Mouse (Mus musculus): Measurements from ENCODE around the gene Cd82.

The Cd82 gene

GRCm38 (mm10) chr2:93462760-93463159 lies at the start of gene Cd82:
Gene Cd82 (minus strand): TSS chr2:93463140.
- DNase-seq (ENCODE audit: low spot score), result peak; percentile 89

DNA sequence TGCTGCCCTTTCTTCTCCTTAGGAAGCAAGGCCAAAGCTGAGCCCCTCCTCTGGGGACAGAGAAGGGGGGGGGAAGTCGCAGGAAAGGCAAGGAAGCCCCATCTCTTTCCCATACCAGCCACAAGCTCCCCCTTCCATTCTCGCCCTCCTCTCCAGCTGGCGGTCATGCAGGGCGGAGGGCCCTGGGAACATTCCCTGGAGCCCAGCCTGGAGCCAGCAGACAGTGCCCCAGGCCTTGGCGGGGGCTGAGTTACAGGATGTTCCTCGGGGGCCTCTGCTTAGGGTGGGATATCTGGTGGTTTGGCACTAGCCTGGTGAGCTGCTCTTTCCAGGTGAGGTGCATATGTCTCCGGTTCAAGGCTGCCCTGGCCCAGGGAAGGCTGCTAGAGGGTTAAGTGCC lies 49.2 kb upstream of the Cd82 start:
- DNase-seq (ENCODE audit: low spot score), result no peak

DNA sequence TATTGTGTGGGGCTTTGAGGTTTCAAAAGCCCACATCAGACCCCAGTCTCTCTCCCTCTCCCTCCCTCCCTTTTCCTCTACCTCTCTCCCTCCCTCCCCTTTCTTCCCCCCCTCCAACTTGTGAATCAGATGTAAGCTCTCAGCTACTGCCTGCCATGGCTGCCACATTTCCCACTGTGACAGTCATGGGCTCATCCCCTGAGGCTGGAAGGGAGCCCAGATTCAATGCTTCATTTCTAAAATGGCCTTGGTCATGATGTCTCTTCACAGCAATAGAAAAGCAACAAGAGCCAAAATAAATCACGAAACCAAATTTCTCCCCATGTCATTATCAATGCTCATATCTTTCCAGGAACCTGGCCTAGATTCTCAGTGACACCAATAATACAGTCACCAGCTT lies 47.9 kb upstream of the Cd82 start:
- DNase-seq (ENCODE audit: low spot score), result no peak

GRCm38 (mm10) chr2:93509777-93510750 lies 47.1 kb upstream of the Cd82 start:
- DNase-seq (ENCODE audit: low spot score), result no peak

GRCm38 (mm10) chr2:93505091-93505490 lies 42.2 kb upstream of the Cd82 start:
- no peak for DNase-seq (ENCODE audit: low spot score)

- no peak for DNase-seq (ENCODE audit: low spot score)
These were observed 40.4 kb upstream of the Cd82 start for GRCm38 (mm10) chr2:93503353-93503752.

DNA sequence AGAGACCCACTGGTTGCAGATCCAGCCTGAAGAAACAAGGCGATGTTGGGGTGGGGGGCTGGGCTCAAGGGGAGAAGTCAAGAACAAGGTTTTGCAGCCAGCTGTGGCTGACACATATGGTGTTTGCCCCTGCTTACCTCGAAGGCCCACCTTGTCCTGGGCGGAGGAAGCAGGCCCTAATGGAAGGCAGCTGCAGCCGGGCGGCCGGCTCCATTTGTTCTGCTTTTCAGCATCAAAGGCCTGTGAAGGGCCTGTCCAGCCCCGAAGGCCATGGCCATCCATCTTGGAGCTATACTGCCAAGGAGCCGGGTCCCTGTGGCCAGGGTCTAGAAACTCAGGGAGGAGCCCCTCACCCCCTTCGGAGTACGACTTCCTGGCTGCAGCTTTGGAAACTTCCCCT lies 38.4 kb upstream of the Cd82 start:
- DNase-seq (ENCODE audit: low spot score), result no peak

- no peak for DNase-seq (ENCODE audit: low spot score)
These were observed 34.3 kb upstream of the Cd82 start for GRCm38 (mm10) chr2:93497221-93497620.

GRCm38 (mm10) chr2:93495170-93495569 lies 32.2 kb upstream of the Cd82 start:
- no peak for DNase-seq (ENCODE audit: low spot score)

DNA sequence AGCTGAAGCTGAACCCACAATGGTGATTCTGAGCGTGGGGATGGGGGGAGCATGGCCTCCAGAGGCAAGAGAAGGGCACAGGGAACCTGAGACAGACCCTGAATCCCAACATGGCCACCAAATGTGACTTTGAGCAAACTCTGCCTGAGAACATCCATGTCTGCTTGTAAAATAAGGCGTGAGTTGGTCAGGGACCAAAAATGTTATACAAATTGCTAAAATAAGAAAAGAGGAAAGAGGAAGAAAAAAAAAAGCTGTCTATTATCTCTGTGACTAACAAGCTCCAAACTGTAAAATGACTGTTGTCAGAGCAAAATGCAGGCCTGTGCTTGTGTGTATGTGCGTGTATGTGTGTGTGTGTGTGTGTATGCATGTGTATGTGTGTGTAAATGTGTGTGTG lies 30.6 kb upstream of the Cd82 start:
- no peak for DNase-seq (ENCODE audit: low spot score)

DNA sequence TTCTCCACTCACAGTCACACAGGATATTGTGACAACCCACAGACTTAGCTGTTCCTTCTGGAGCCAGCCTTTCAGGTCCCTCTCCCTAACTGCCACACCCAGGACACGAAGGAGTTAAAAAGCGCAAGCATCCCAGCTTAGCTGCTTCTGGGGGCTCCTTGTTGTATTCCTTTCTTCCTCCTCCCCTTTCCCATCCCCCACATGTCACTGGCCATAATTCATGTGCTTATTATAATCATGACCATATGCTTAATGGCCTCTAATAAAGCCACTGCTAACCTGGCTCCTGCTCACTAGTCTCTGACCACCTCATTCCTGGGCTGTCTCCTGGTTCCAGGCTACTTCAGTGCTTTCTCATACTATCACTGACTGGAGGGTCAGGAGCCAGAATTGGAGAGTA lies 27.6 kb upstream of the Cd82 start:
- DNase-seq (ENCODE audit: low spot score), result no peak

- no peak for DNase-seq (ENCODE audit: low spot score)
These were observed 26.1 kb upstream of the Cd82 start for GRCm38 (mm10) chr2:93488911-93489587.

DNA sequence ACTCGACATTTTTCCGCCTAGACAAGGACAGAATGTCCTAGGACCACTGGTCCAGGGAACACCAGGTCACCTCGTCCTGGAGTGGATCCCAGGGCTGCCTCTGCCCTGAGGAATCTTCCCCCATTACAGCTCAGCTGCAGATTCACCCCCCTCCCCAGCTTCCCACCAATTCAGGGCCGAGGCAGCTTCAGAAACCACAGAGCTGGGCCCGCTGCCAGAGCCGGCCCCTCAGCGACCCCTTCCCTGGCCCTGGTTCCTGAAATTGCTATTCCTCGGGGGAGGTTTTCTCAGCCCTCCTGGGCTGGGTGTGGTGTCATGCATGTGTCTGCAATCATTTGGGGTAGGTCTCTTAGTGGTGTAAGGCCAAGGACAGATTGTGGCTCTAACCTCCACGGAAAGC lies 22.5 kb upstream of the Cd82 start:
- peak; percentile 28 for DNase-seq (ENCODE audit: low spot score)

DNA sequence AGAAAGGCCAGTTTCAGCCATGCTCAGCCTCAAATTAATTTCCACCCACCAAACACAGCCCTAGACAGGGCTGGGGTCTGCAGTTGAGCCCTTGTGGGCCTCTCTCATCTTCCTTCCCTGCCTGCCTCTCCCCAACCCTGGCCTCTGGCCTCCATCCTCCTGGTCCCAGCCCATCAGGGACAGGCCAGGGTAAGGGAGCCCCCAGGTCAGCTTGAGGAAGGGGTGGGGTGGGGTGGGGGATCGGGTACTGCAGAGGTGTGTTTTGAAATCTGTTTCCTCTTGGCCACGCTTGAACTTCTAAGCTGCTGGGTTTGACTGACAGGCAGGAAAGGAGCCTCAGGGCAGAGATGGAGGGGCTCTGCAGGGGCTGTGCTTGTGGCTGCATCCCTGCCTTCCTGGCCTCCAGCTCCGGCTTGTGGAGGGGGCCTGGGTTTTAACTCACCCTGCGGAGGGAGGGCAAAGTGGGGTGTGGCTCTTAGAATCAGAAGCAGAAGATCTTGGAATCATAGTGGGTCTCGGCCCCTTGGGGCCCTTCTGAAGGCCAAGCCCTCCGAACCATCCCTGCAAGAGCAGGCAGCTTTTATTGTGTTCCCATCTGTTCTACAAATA lies 19.2 kb upstream of the Cd82 start:
- no peak for DNase-seq (ENCODE audit: low spot score)

DNA sequence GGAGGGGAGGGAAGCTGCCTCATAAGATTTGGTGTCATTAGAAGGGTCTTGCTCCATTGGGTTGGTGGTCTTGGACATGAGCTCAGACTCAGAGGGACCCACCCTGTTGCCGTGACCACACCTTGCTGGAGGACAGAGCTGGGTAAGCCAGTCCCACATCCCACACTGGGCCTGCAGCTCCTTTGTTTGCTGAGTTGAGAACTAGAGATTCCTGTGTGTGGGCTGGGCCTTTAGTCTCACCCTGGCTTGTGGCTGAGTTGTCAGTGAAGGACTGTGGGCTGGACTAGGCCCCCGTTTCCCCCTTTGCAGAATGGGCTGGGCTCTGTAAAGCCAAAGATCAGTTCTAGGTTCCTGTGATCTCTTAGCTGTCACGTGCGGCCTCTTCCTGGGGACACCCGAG lies 15.8 kb upstream of the Cd82 start:
- no peak for DNase-seq (ENCODE audit: low spot score)

DNA sequence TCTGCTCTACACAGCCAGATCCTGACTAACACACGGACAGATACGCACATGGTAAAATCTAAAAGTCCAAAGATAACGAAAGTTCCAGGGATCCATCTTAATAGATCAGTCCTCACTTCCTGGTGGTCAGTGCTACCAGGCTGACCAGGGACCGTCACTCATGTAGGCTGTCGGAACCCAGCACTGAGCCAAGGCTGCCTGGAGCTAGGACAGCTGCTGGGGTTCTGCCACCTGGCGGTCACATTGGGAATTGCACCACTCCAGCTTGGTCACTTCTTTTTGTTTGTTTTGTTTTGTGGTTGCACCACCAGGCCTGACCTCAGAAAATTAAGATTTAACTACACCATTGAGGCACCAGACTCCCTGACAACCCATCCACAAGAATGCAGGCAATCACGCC lies 14.6 kb upstream of the Cd82 start:
- DNase-seq (ENCODE audit: low spot score), result peak; percentile 48

- peak; percentile 32 for DNase-seq (ENCODE audit: low spot score)
These were observed 13.5 kb upstream of the Cd82 start for GRCm38 (mm10) chr2:93476487-93476886.

DNA sequence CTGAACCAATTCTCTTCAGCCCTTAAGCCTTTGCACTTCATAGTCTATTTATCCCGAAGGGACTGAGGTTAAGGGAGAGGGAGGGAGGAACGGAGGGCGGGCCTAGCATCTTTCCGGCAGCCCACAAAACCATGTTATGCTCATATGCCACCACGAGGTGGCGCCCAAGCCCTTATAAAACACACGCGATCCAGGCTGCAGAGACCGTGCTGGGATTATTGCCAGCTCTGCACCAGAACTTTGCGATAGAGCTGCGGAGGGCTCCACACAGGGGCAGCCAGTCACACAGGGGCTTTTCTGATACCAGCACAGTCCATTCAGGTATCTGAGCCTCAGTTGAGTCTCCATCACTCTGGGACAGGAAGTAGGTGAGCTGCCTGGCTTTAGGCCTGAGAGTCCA lies 12.1 kb upstream of the Cd82 start:
- peak; percentile 88 for DNase-seq (ENCODE audit: low spot score)

DNA sequence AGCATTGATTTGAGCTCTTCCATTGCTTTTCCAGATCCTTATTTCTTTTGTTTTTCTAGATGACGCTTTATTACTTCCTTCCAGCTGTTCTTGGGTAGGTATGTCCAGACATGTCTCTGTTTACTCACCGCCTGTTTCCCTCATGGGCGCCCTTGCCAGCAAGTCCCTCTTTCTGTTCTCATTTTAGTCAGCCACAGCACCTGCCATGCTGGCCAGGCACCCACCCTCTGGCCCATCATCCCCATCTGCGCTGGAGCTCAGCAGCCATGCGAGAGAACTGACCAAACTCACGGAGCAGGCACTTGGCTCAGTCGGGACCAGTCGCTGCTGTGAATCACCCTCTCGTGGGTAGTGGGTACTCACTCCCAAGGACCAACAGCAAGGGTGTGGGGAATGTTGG lies 11.0 kb upstream of the Cd82 start:
- DNase-seq (ENCODE audit: low spot score), result no peak

DNA sequence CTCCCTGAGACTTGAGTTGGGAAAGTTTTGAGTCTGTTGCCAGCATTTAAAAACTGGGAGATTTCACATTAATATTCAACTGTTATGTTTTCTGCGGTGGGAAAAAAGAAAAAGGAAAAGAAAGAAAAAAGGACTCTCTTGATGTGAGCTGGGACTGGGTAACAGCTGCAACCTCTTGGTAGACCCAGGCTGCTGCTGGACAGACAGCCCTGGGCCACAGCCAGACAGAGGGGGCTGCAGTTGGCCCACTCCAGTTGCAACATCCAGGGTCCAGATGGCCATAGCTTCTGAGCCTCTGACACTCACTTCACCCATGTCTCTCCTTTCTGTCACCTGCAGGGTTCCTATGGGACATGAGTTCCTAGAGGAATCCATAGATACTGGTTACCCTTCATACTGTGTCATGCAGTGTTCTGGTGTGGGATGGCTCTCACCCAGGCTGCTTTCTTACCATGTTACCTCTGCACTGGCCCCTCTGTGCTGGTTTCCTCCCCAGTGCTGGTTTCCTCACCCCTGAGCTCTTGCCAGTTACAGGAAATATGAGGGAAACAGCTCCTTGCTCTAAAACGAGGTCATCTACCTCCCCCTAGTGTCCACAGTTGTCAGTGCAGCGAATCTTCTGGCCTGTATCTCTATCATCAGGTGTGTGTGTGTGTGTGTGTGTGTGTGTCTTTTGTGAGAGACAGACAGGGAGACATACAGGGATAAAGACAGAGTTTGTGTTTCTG lies 8.1 kb upstream of the Cd82 start:
- peak; percentile 61 for DNase-seq (ENCODE audit: low spot score)

DNA sequence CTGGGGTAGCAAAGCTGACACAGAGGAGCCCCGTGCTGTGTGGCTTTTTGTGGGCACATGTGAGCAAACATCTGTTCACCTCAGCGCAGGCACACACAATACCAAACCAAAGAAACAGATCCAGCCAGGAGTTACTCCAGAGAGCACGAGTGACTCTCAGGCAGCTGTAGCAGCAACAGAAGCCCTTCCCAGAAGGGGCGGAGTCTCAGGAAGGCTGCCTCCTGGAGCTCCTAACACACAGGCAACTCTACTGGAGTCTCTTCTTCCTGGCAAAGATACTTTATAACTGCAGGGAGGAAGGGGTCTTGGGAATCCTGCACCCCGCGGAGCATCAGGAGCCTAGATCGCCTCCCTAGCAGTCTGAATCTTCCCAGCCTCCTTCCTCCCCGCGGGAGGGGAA lies 7.2 kb upstream of the Cd82 start:
- peak; percentile 64 for DNase-seq (ENCODE audit: low spot score)

DNA sequence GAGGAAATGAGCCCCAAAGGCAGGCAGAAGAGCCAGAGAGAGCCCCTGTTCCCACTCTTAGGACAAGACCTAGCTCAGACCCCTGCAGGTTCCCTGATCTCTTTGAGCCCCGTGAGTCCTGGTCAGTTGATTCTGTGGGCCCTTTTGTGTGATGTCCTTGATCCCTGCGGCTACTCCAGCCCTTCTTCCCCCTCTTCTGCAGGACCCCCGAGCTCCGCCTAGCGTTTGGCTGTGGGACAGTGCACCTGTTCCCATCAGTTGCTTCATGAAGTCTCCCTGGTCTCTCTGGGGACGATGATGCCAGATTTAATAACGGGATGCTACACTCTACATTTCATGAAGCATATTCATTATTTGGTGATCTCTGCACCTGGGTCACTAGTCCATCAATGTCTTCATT lies 6.2 kb upstream of the Cd82 start:
- peak; percentile 62 for DNase-seq (ENCODE audit: low spot score)
